Mouse (Mus musculus) embryo, embryonic 9.5 days (tissue): Measurements from ENCODE around the gene St6galnac5.
"Not testable (repeated sequence)": the region's sequence is repeated elsewhere in the genome, so short reads cannot be mapped to it uniquely, and the experiment has no call there.

Source experiments
- DNase-seq: peaks from one replicate; pipeline ENCODE4 v3.0.0-alpha.2; 2017; ENCODE audit errors: extremely low spot score

The St6galnac5 gene

DNA sequence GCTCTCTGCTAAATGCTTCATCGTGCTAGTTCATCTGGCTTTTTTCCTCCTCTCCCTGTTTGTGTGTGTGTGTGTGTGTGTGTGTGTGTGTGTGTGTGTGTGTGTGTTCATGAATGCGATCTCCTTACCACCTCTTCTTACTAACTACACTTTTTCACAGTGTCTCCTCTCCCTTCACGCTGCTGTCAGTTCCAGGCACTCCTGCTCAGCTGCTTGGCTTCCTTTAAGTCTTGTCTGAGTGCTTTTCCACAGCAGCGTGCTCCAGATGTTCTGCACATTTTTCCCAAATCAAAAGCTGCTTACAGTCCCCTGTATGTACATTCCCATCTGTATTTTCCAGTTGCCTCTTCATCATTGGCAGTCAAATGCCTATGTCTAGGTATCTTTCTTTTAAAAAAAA, 189.0 kb downstream of the St6galnac5 start:
- DNase-seq: no peak

DNA sequence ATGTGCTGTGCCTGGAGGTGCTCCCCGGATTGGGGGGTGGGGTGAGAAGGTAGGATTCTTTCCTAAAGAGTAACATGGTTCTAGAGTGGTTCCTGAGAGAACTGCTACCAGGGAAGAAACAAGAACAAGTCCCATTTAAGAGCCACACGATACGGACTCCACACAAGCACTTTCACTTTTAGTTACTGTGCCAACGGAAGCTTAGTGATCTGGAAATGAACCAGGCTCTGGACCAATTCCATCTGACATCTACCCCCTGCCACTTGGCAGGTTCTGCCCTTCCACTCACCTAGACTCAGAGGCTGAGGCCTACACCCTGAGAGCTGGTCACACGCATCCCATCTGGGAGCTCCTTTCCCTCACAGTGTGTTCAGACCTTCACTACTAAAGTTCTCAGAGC, 189.4 kb downstream of the St6galnac5 start:
- no peak for DNase-seq

DNA sequence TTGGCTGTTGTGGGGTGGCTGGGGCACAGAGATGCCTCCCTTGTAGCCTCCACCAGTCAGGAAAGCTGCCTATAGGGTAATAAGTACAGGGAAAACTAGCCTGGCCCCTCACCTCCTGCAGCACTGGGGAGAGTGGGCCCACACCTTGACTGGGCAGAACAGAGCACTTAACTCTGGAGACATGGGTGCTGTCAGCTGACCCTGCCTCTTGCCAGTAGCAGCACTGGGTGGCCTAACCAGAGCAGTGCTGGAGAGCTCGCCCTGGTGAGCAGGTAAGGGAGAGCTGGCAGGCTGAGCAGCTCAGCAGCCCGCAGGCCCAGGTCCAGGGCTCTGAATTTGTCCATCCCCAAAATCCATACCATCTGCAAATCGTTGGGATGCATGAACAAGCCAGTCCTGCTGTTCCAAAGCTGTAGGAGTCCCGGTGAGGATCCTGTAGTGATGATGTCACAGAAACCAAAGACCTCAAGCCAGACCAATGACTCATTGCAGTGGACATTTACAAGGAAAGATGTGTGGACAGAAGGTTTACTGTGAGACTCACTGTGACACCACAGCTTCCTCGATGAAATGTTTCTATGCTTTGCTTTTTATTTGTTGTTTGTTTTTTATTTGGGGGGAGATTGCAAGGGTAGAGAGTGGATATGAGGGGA, 193.6 kb downstream of the St6galnac5 start:
- not testable (repeated sequence) for DNase-seq

DNA sequence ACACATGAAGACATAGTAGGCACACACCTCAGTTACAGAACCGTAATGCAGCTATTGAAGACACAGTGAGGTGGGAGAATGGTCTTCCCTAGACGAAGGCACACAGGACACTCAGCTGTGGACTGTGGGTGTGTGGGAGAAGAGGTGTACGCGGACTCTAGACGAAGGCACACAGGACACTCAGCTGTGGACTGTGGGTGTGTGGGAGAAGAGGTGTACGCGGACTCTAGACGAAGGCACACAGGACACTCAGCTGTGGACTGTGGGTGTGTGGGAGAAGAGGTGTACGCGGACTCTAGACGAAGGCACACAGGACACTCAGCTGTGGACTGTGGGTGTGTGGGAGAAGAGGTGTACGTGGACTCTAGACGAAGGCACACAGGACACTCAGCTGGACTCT, 197.7 kb downstream of the St6galnac5 start:
- DNase-seq: not testable (repeated sequence)

- peak; percentile 71 for DNase-seq
Observed at GRCm38 (mm10) chr3:152783792-152784191, 198.3 kb downstream of the St6galnac5 start.

GRCm38 (mm10) chr3:152779819-152780218, 202.2 kb downstream of the St6galnac5 start:
- no peak for DNase-seq

GRCm38 (mm10) chr3:152776872-152777540, 205.0 kb downstream of the St6galnac5 start:
- no peak for DNase-seq

GRCm38 (mm10) chr3:152776363-152776762, 205.7 kb downstream of the St6galnac5 start:
- no peak for DNase-seq

GRCm38 (mm10) chr3:152770056-152770455, 212.0 kb downstream of the St6galnac5 start:
- no peak for DNase-seq

DNA sequence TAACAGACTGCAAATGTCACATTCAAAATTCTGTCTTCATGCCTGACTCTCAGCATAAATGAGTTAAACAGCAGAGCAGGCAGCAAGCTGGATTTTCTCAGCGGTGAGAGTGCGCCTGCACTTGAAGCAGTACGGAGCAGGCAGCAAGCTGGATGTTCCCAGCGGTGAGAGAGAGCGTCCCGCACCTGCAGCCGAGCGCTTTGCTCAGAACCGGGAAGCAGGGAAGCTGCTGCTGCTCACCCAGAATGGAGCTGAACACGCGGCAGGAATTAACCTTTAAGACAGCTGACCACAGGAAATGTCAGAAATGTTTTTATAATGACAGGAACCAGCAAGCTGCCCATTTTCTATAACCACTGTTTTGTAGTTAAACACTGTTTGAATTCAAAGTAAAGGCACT, 214.6 kb downstream of the St6galnac5 start:
- DNase-seq: no peak
